In the genomic region with DNA sequence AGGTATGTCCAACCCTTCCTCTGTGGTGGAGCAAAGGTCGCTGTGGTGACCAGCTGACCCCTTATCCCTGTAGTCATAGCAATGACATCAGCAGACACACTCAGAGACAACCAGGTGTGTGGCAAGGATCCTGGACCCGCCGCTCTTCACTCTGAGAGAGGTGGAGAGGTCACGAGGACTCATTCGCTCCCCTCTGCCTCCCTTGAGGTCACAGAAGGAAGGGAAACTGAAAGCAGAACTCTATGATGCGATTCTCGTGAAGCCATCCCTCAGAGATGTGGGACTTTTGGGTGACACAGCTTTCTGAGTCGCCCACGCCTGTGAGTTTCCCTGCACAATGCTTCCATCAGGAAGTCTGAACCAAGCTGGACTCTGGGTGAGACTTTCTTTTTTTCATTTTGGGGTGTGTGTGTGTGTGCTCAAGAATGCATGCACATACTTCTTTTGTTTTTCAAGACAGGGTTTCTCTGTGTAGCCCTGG, we compare ENCODE assay signal across 9 mouse cellular contexts. TPM values are rescaled to one million over a fixed set of nuclear protein-coding genes. Genes with fewer than 3 reads are reported as not detected.
DNase-seq lines count a peak whose midpoint lies in the region; ATAC-seq and TF ChIP-seq lines count a peak whose summit lies in the region.
"Had no signal": no experiment of that assay in that cellular context is flagged by ENCODE, and none has a peak within 500 bp of the region (broad histone marks: within the 10 kb centered on the region; RNA-seq: fewer than 3 reads in every experiment).

No protein-coding gene starts in this region.

- H3K4me3 ChIP-seq in kidney, embryonic 15.5 days (replicated peaks) = no peak overlapping the region
- H3K4me3 ChIP-seq in liver, embryonic 12.5 days = peak overlapping the region; percentile 41
- peak overlapping the region; percentile 3; the same call in 1 of the 2 replicates for H3K4me3 ChIP-seq in small intestine, adult 2 months (ENCODE audit: low read depth, low read length)
- H3K4me3 ChIP-seq in hindbrain, embryonic 16.5 days (ENCODE audit: low read length) = no peak overlapping the region
- no peak overlapping the region for H3K4me3 ChIP-seq in embryonic facial prominence, embryonic 10.5 days

- TF ChIP-seq POLR2A in small intestine, adult 2 months (IDR thresholded peaks at IDR 0.05; ENCODE audit: low read depth, low read length) = peak; percentile 28; the same call in 1 of the 2 replicates

- ATAC-seq in kidney, embryonic 15.5 days (replicated peaks; ENCODE audit: low FRiP score) = no peak
- ATAC-seq in liver, embryonic 12.5 days = peak; percentile 11; the same call in 1 of the 2 replicates
- no peak for ATAC-seq in hindbrain, embryonic 16.5 days
- ATAC-seq: Patski had no signal

- no peaks in the 10 kb centered on the region for H3K27me3 ChIP-seq in kidney, embryonic 15.5 days
- 0 out of 2 replicates have a peak, but pooled peaks cover 2% of the 10 kb centered on the region for H3K27me3 ChIP-seq in liver, embryonic 12.5 days (replicated peaks)
- H3K27me3 ChIP-seq in small intestine, adult 2 months (ENCODE audit: control insufficient read depth, insufficient read depth, low read length) = no peaks in the 10 kb centered on the region
- H3K27me3 ChIP-seq in hindbrain, embryonic 16.5 days (replicated peaks; ENCODE audit: control insufficient read depth, insufficient read depth, low read length) = no peaks in the 10 kb centered on the region
- H3K27me3 ChIP-seq in embryonic facial prominence, embryonic 10.5 days (replicated peaks; ENCODE audit: low read depth, poor library complexity, severe bottlenecking) = no peaks in the 10 kb centered on the region
- H3K27me3 ChIP-seq: Patski had no signal

- peaks cover 45% of the 10 kb centered on the region for H3K4me1 ChIP-seq in kidney, embryonic 15.5 days
- H3K4me1 ChIP-seq in liver, embryonic 12.5 days = peaks cover 63% of the 10 kb centered on the region
- H3K4me1 ChIP-seq in small intestine, adult 2 months (ENCODE audit: control insufficient read depth, insufficient read depth, insufficient read length, low read length) = peaks cover 21% of the 10 kb centered on the region
- peaks cover 8% of the 10 kb centered on the region; the same call in 1 of the 2 replicates for H3K4me1 ChIP-seq in hindbrain, embryonic 16.5 days (ENCODE audit: control insufficient read depth, insufficient read depth, low read depth, low read length)
- H3K4me1 ChIP-seq in embryonic facial prominence, embryonic 10.5 days = peaks cover 29% of the 10 kb centered on the region

- H3K4me2 ChIP-seq in kidney, embryonic 15.5 days = no peak overlapping the region
- peak overlapping the region; percentile 73 for H3K4me2 ChIP-seq in liver, embryonic 12.5 days
- no peak overlapping the region for H3K4me2 ChIP-seq in hindbrain, embryonic 16.5 days (ENCODE audit: low read length)

- H3K27ac ChIP-seq in kidney, embryonic 15.5 days = peak overlapping the region; percentile 79
- peak overlapping the region; percentile 95 for H3K27ac ChIP-seq in liver, embryonic 12.5 days
- H3K27ac ChIP-seq in small intestine, adult 2 months (ENCODE audit: insufficient read depth, low read depth, low read length) = peak overlapping the region; percentile 23
- no peak overlapping the region for H3K27ac ChIP-seq in hindbrain, embryonic 16.5 days (ENCODE audit: low read depth, low read length)
- H3K27ac ChIP-seq in embryonic facial prominence, embryonic 10.5 days (replicated peaks) = no peak overlapping the region

- no peak for DNase-seq in kidney, adult 8-10 months
- DNase-seq in heart, adult 18-20 months = peak; percentile 75 to 81
- no peak for DNase-seq in MN1 (ENCODE audit: low spot score)
- no peak for DNase-seq in embryonic facial prominence, embryonic 10.5 days (ENCODE audit: low spot score)

- WGBS in kidney, embryonic 15.5 days = 68% methylated on average over 9 of the region's 9 CpGs
- 15% methylated on average over 9 of the region's 9 CpGs for WGBS in liver, embryonic 12.5 days (ENCODE audit: insufficient replicate concordance)
- WGBS in small intestine, adult 2 months = 14% methylated on average over 9 of the region's 9 CpGs
- 82% methylated on average over 9 of the region's 9 CpGs for WGBS in hindbrain, embryonic 16.5 days
- whole genome bisulfite sequencing in embryonic facial prominence, embryonic 10.5 days = 75% methylated on average over 9 of the region's 9 CpGs

- no peaks in the 10 kb centered on the region for H3K9me3 ChIP-seq in kidney, embryonic 15.5 days (replicated peaks)
- H3K9me3 ChIP-seq in liver, embryonic 12.5 days (replicated peaks) = peaks cover 7% of the 10 kb centered on the region
- no peaks in the 10 kb centered on the region for H3K9me3 ChIP-seq in hindbrain, embryonic 16.5 days (ENCODE audit: control insufficient read depth, low read length)
- H3K9me3 ChIP-seq in embryonic facial prominence, embryonic 10.5 days = peaks cover 10% of the 10 kb centered on the region; the same call in 1 of the 2 replicates

- H3K36me3 ChIP-seq in kidney, embryonic 15.5 days = peaks cover 41% of the 10 kb centered on the region
- H3K36me3 ChIP-seq in liver, embryonic 12.5 days = peaks cover 43% of the 10 kb centered on the region
- peaks cover 6% of the 10 kb centered on the region for H3K36me3 ChIP-seq in small intestine, adult 2 months (ENCODE audit: control insufficient read depth, insufficient read depth, low read length)
- H3K36me3 ChIP-seq in hindbrain, embryonic 16.5 days (ENCODE audit: control insufficient read depth, insufficient read depth, low read length) = peaks cover 15% of the 10 kb centered on the region
- H3K36me3 ChIP-seq in embryonic facial prominence, embryonic 10.5 days (replicated peaks) = peaks cover 47% of the 10 kb centered on the region

- TF ChIP-seq CTCF in small intestine, adult 2 months (IDR thresholded peaks at IDR 0.05; ENCODE audit: extremely low read depth, insufficient read length, insufficient replicate concordance, low read depth, low read length) = no peak

- H3K9ac ChIP-seq in kidney, embryonic 15.5 days = no peak overlapping the region
- H3K9ac ChIP-seq in liver, embryonic 12.5 days = peak overlapping the region; percentile 68
- H3K9ac ChIP-seq in hindbrain, embryonic 16.5 days (ENCODE audit: low read depth, low read length) = no peak overlapping the region

RNA-seq across cellular contexts. Expression of a gene that starts 39.3 kb away (rescaled TPM):
- polyA plus RNA-seq in kidney, embryonic 15.5 days (2015; fragmentation: Nextera tagmentation; extraction: Ambion mirVana) = 257 and 267 TPM in 2 replicates
- 10 to 100 TPM; 45.3 to 60.2 TPM for total RNA-seq in heart, adult 18-20 months (2021)
- polyA plus RNA-seq in liver, embryonic 12.5 days (2016; fragmentation: Nextera tagmentation; extraction: Ambion mirVana) = 170 and 173 TPM in 2 replicates
- polyA plus RNA-seq in small intestine, adult 2 months (2012; rRNA removed) = 7.4 and 12.2 TPM in 2 replicates
- polyA plus RNA-seq in hindbrain, embryonic 16.5 days (2015; fragmentation: Nextera tagmentation; extraction: Ambion mirVana) = 151 and 163 TPM in 2 replicates
- 240 and 247 TPM in 2 replicates for polyA plus RNA-seq in embryonic facial prominence, embryonic 10.5 days (2016; fragmentation: Nextera tagmentation; extraction: Ambion mirVana)

RNA-seq across cellular contexts. Expression of a gene that starts 41.2 kb away (rescaled TPM):
- polyA plus RNA-seq in kidney, embryonic 15.5 days (2015; fragmentation: Nextera tagmentation; extraction: Ambion mirVana) = 200 TPM in 2 replicates
- total RNA-seq in heart, adult 18-20 months (2021) = 100 to 1,000 TPM; 253 to 258 TPM
- polyA plus RNA-seq in liver, embryonic 12.5 days (2016; fragmentation: Nextera tagmentation; extraction: Ambion mirVana) = 161 and 169 TPM in 2 replicates
- 20.6 and 26.2 TPM in 2 replicates for polyA plus RNA-seq in small intestine, adult 2 months (2012; rRNA removed)
- polyA plus RNA-seq in hindbrain, embryonic 16.5 days (2015; fragmentation: Nextera tagmentation; extraction: Ambion mirVana) = 56.1 and 71.0 TPM in 2 replicates
- polyA plus RNA-seq in embryonic facial prominence, embryonic 10.5 days (2016; fragmentation: Nextera tagmentation; extraction: Ambion mirVana) = 207 and 211 TPM in 2 replicates

Comparison
In these comparisons a context has a peak if more than half of its experiments do, and no peak if none do; other contexts are left out.
1. H3K27ac ChIP-seq: peak in kidney, embryonic 15.5 days (single experiment), liver, embryonic 12.5 days (single experiment) and small intestine, adult 2 months (single experiment); none in hindbrain, embryonic 16.5 days (single experiment) and embryonic facial prominence, embryonic 10.5 days (single experiment).
2. H3K4me3 ChIP-seq: peak in liver, embryonic 12.5 days (single experiment) and small intestine, adult 2 months (single experiment); none in kidney, embryonic 15.5 days (single experiment), hindbrain, embryonic 16.5 days (single experiment) and embryonic facial prominence, embryonic 10.5 days (single experiment).
3. DNase-seq: peak in heart, adult 18-20 months (2 of 2); none in kidney, adult 8-10 months (0 of 2), MN1 (single experiment) and embryonic facial prominence, embryonic 10.5 days (single experiment).
4. RNA of a gene that starts 39.3 kb away (polyA plus RNA-seq): 257 to 267 TPM in kidney, embryonic 15.5 days, 240 to 247 TPM in embryonic facial prominence, embryonic 10.5 days, 170 to 173 TPM in liver, embryonic 12.5 days and 151 to 163 TPM in hindbrain, embryonic 16.5 days; 7.4 to 12.2 TPM in small intestine, adult 2 months; every median in the first group is over 10 times any median in the second.